8 mouse cellular contexts compared by ENCODE assay signal in the genomic region with DNA sequence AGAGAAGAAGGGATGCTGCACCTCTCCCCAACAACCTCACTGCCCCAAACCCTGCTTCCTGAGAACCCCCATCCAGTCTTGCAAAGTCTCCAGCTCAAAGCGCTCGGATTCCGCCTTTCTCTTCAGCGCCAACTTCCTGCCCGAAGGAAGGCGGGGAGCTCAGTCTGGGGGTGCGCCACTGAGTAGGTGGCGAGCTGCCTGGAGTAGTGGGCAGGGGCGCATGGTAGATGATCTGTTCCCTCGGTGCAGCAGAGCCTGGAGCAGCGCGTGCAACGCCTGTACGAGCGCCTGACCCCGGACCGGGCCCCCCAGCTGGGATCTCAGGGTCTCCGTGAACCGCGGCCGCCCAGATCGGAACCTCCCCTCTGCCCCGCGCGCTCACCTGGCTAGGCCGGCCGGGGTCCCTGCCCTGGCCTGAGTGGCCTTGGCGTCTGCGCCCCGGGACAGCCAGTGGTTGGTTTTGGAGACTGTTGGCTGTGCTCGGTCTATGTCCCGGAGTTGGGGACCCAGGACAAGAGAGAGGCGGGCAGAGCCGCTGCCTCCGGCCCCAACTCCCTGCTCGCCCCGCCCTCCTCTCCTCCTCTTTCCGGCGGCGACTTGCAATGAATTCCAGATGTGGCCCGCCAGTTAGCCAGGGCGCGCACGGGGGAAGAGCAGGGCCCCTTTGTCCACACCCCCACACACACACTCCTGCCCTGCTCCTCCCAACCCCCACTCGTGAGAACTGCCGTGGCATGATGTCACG. TPM values are rescaled to one million over a fixed set of nuclear protein-coding genes. Genes with fewer than 3 reads are reported as not detected.
DNase-seq lines count a peak whose midpoint lies in the region; TF ChIP-seq lines count a peak whose summit lies in the region.

A gene (minus strand): TSS at position 566 of the 745 bp plus-strand sequence.

- TF ChIP-seq POLR2A in MEL (IDR thresholded peaks at IDR 0.05; ENCODE audit: control insufficient read depth in 1 of 2, insufficient read depth in 1 of 2, low read depth in 1 of 2, low read length in 2 of 2, poor library complexity in 1 of 2), result peak in 1 of 2 experiments; percentile 81; a peak in 2 of 4 replicates

- peak; percentile 45 to 48; a peak in 3 of 4 replicates for TF ChIP-seq EP300 in MEL (IDR thresholded peaks at IDR 0.05; ENCODE audit: low read depth in 1 of 2, low read length in 2 of 2)

- H3K36me3 ChIP-seq in MEL (ENCODE audit: control insufficient read depth in 1 of 2, insufficient read depth in 2 of 2, low read length in 2 of 2), result peaks cover 0 to 11% of the 10 kb centered on the region in 2 experiments; a peak in 2 of 4 replicates
- H3K36me3 ChIP-seq in hindbrain, embryonic 10.5 days, result no peaks in the 10 kb centered on the region

- H3K79me2 ChIP-seq in MEL (ENCODE audit: control insufficient read depth, insufficient read depth, low read length, poor library complexity), result no peaks in the 10 kb centered on the region; the same call in 1 of the 2 replicates

- peak within 1 kb of the TSS; percentile 15; the same call in 1 of the 2 replicates for H3K27ac ChIP-seq in MEL (ENCODE audit: control insufficient read depth, low read depth, low read length)
- peak within 1 kb of the TSS; percentile 91 for H3K27ac ChIP-seq in hindbrain, embryonic 10.5 days

- peak within 1 kb of the TSS; percentile 64 to 73 for H3K4me3 ChIP-seq in MEL (ENCODE audit: control insufficient read depth in 1 of 2, insufficient read depth in 1 of 2, low read depth in 2 of 2, low read length in 2 of 2)
- peak within 1 kb of the TSS; percentile 87 for H3K4me3 ChIP-seq in hindbrain, embryonic 10.5 days

- H3K4me1 ChIP-seq in MEL (ENCODE audit: control insufficient read depth in 1 of 2, insufficient read depth in 2 of 2, low read length in 2 of 2), result peaks cover 8 to 36% of the 10 kb centered on the region in 2 experiments
- H3K4me1 ChIP-seq in hindbrain, embryonic 10.5 days (replicated peaks), result peaks cover 59% of the 10 kb centered on the region

- WGBS in hindbrain, embryonic 10.5 days, result under 1% methylated on average over 47 of the region's 47 CpGs

- DNase-seq in MEL (ENCODE audit: low read depth, low spot score), result peak; percentile 95
- peak; percentile 58 for DNase-seq in c-Kit-positive CD71-negative TER-119-negative erythroid progenitor cells, embryonic 14.5 days (ENCODE audit: low read depth)
- DNase-seq in frontal cortex, adult 2 months (ENCODE audit: extremely low spot score in 1 of 2, low spot score in 1 of 2), result peak; percentile 23 to 59
- peak; percentile 87 for DNase-seq in hindbrain, embryonic 10.5 days (ENCODE audit: low spot score)
- peak; percentile 37 to 43 for DNase-seq in layer of hippocampus, postnatal 14 days (ENCODE audit: low spot score in 2 of 2)
- peak; percentile 84 for DNase-seq in lung, postnatal 25 days (ENCODE audit: low spot score)
- DNase-seq in ovary, postnatal 36 days (ENCODE audit: low spot score), result peak; percentile 81
- peak; percentile 66 to 71 for DNase-seq in thymus, postnatal 36 days

- H3K9ac ChIP-seq in MEL (ENCODE audit: control insufficient read depth, low read depth, low read length, poor library complexity, severe bottlenecking), result peak within 1 kb of the TSS; percentile 74

- no peak for TF ChIP-seq CTCF in MEL (IDR thresholded peaks at IDR 0.05 in 2 of 3, conservative IDR thresholded peaks at IDR 0.05 in 1 of 3; ENCODE audit: control insufficient read depth in 1 of 3, insufficient read depth in 1 of 3, low read depth in 2 of 3, low read length in 3 of 3, poor library complexity in 1 of 3, severe bottlenecking in 1 of 3)

- H3K27me3 ChIP-seq in MEL (ENCODE audit: control insufficient read depth in 1 of 2, insufficient read depth in 2 of 2, low read length in 2 of 2), result peaks cover 3% of the 10 kb centered on the region in 2 experiments; a peak in 3 of 4 replicates
- H3K27me3 ChIP-seq in hindbrain, embryonic 10.5 days (ENCODE audit: insufficient read depth, poor library complexity, severe bottlenecking), result peaks cover 12% of the 10 kb centered on the region; the same call in 1 of the 2 replicates

- no peak for TF ChIP-seq RAD21 in MEL (IDR thresholded peaks at IDR 0.05; ENCODE audit: low read depth, low read length)

- no peaks in the 10 kb centered on the region for H3K9me3 ChIP-seq in MEL (replicated peaks; ENCODE audit: insufficient read depth, low read length)
- H3K9me3 ChIP-seq in hindbrain, embryonic 10.5 days, result no peaks in the 10 kb centered on the region

TF ChIP-seq in MEL, 35 proteins besides CTCF, POLR2A, EP300 and RAD21:
- TF ChIP-seq HCFC1 (IDR thresholded peaks at IDR 0.05; ENCODE audit: low read depth, low read length) (peak; percentile 44; the same call in 1 of the 2 replicates), CHD2 (IDR thresholded peaks at IDR 0.05; ENCODE audit: low read length) (no peak; the same call in 1 of the 2 replicates), MAZ (IDR thresholded peaks at IDR 0.05; ENCODE audit: low read depth, low read length) (peak; percentile 66), TBP (IDR thresholded peaks at IDR 0.05; ENCODE audit: low read depth, low read length) (no peak), MXI1 (IDR thresholded peaks at IDR 0.05; ENCODE audit: low read depth, low read length) (peak; percentile 19; the same call in 1 of the 2 replicates), USF1 (IDR thresholded peaks at IDR 0.05; ENCODE audit: low read depth, low read length) (no peak; the same call in 1 of the 2 replicates), SMC3 (IDR thresholded peaks at IDR 0.05; ENCODE audit: low read depth, low read length) (peak; percentile 0; the same call in 1 of the 2 replicates), JUND (IDR thresholded peaks at IDR 0.05; ENCODE audit: low read depth, low read length) (no peak), POLR2AphosphoS5 (IDR thresholded peaks at IDR 0.05; ENCODE audit: borderline replicate concordance, low read depth, low read length) (no peak), UBTF (IDR thresholded peaks at IDR 0.05; ENCODE audit: borderline replicate concordance, insufficient read depth, low read depth, low read length) (no peak), GABPA (IDR thresholded peaks at IDR 0.05; ENCODE audit: low read depth, low read length) (no peak), CHD1 (IDR thresholded peaks at IDR 0.05; ENCODE audit: low read depth, low read length) (no peak), ZKSCAN1 (IDR thresholded peaks at IDR 0.05; ENCODE audit: low read depth, low read length) (peak; percentile 64; the same call in 1 of the 2 replicates), E2F4 (IDR thresholded peaks at IDR 0.05; ENCODE audit: borderline replicate concordance, low read depth, low read length) (peak; percentile 46; the same call in 1 of the 2 replicates), ELF1 (IDR thresholded peaks at IDR 0.05; ENCODE audit: low read depth, low read length) (peak; percentile 73), ZC3H11A (IDR thresholded peaks at IDR 0.05; ENCODE audit: low read depth, low read length) (0 out of 2 replicates have a peak, but pooled peaks have one; percentile 5), MAFK (IDR thresholded peaks at IDR 0.05; ENCODE audit: borderline replicate concordance, low read depth, low read length) (no peak), MAX (IDR thresholded peaks at IDR 0.05; ENCODE audit: low read length) (peak; percentile 40; the same call in 1 of the 2 replicates), RCOR1 (IDR thresholded peaks at IDR 0.05; ENCODE audit: low read depth, low read length) (0 out of 2 replicates have a peak, but pooled peaks have one; percentile 63), ETS1 (IDR thresholded peaks at IDR 0.05; ENCODE audit: low read depth, low read length) (peak; percentile 91; the same call in 1 of the 2 replicates), NELFE (IDR thresholded peaks at IDR 0.05; ENCODE audit: low read depth, low read length) (peak; percentile 66), MYC (IDR thresholded peaks at IDR 0.05; ENCODE audit: low read depth, low read length) (0 out of 2 replicates have a peak, but pooled peaks have one; percentile 17), TCF12 (IDR thresholded peaks at IDR 0.05; ENCODE audit: low read depth, low read length) (peak; percentile 27; the same call in 1 of the 2 replicates), ZNF384 (IDR thresholded peaks at IDR 0.05; ENCODE audit: low read depth, low read length) (no peak), SIN3A (IDR thresholded peaks at IDR 0.05; ENCODE audit: low read length) (peak; percentile 76), MEF2A (IDR thresholded peaks at IDR 0.05; ENCODE audit: extremely low read depth, insufficient replicate concordance, low read depth, low read length, poor library complexity, severe bottlenecking) (no peak), ZMIZ1 (IDR thresholded peaks at IDR 0.05; ENCODE audit: low read depth, low read length) (peak; percentile 39; the same call in 1 of the 2 replicates), GATA1 (IDR thresholded peaks at IDR 0.05; ENCODE audit: low read depth, low read length) (0 out of 2 replicates have a peak, but pooled peaks have one; percentile 2)

RNA-seq across cellular contexts. Expression of the gene that starts here (rescaled TPM):
- 6.4 and 6.6 TPM in 2 replicates for total RNA-seq in MEL (2012; rRNA removed)
- 10 to 100 TPM in 1 of 2 experiments, not detected in 1; 27.4 TPM for polyA plus RNA-seq in MEL (2012; ENCODE audit: insufficient read depth in 1 of 2, insufficient read length in 2 of 2, low read depth in 1 of 2, low replicate concordance in 2 of 2, missing spikeins in 1 of 2)
- 1.8 TPM in 2 replicates for polyA plus RNA-seq in frontal cortex, adult 2 months (2012; rRNA removed)
- polyA plus RNA-seq in hindbrain, embryonic 10.5 days (2016; fragmentation: Nextera tagmentation; extraction: Ambion mirVana), result 24.2 and 25.2 TPM in 2 replicates
- total RNA-seq in layer of hippocampus, postnatal 14 days (2021), result 1 to 10 TPM; 2.1 to 3.5 TPM

Comparison
In these comparisons a context has a peak if more than half of its experiments do, and no peak if none do; other contexts are left out.
1. Peak in every context shown above with its lines: DNase-seq, H3K4me3 ChIP-seq and H3K27ac ChIP-seq.
2. DNase-seq: peak in every context shown above with its lines; median percentile 95 in MEL; 87 in hindbrain, embryonic 10.5 days; 84 in lung, postnatal 25 days; 81 in ovary, postnatal 36 days; 68 in thymus, postnatal 36 days; 58 in c-Kit-positive CD71-negative TER-119-negative erythroid progenitor cells, embryonic 14.5 days; 41 in frontal cortex, adult 2 months; 40 in layer of hippocampus, postnatal 14 days.